Mouse (Mus musculus): ENCODE measurements around the gene 0610037L13Rik.

GRCm38 (mm10) chr4:107892663-107893062, 3.0 kb downstream of the 0610037L13Rik start:
- TF ChIP-seq CTCF (IDR thresholded peaks at IDR 0.05; ENCODE audit: extremely low read depth, insufficient read depth, low read length) (peak; percentile 31), POLR2A (IDR thresholded peaks at IDR 0.05; ENCODE audit: extremely low read depth, insufficient read depth, low read length) (no peak)

Data from cortical plate, adult 2 months (tissue).